Mouse (Mus musculus): ENCODE measurements around the gene Smarcc1. TPM values are rescaled to one million over a fixed set of nuclear protein-coding genes. Genes with fewer than 3 reads are reported as not detected.
A peak's percentile ranks its signal among the peaks of the same experiment; 100 is the strongest.

Gene Smarcc1
- polyA plus RNA-seq, 1 experiment from 2014 or later, result 18.5 TPM

DNA sequence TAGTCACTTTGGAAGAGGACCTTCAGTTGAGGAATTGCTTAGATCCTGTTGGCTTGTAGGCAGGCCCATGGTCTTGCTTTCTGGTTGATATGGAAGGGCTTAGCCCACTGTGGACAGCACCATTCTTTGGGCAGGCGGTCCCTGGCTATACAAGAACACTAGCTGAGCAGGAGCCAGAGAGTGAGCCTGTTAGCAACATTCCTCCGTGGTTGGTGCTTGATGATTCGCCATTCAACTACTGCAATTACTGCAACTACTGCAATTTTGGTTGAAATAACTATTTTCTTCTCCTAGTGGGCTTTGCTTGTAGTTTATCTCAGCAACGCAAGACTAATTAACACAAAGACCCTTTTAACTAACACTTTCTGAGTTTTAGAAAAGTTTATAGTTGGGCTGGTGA is 108.7 kb downstream of the Smarcc1 start:
- Histone ChIP-seq H3K4me1 (ENCODE audit: insufficient read depth) (no peaks in the 10 kb centered on the region; the same call in 1 of the 2 replicates), H3K4me2 (ENCODE audit: low read depth, low read length) (no peak overlapping the region), H3K9ac (replicated peaks) (no peak overlapping the region), H3K27ac (ENCODE audit: low read depth) (no peak overlapping the region), H3K4me3 (ENCODE audit: low read depth, low read length) (no peak overlapping the region), H3K27me3 (ENCODE audit: insufficient read depth, low read length) (no peaks in the 10 kb centered on the region), H3K36me3 (replicated peaks; ENCODE audit: insufficient read depth, low read length) (peaks cover 47% of the 10 kb centered on the region), H3K9me3 (ENCODE audit: low read length) (no peaks in the 10 kb centered on the region)
- no peak for TF ChIP-seq EP300 (IDR thresholded peaks at IDR 0.05; ENCODE audit: low read depth)
- TF ChIP-seq CTCF (IDR thresholded peaks at IDR 0.05; ENCODE audit: low read depth), result no peak
- no peak for DNase-seq
- ATAC-seq, result no peak
- WGBS (ENCODE audit: insufficient replicate concordance), result 91% methylated on average over 4 of the region's 4 CpGs

DNA sequence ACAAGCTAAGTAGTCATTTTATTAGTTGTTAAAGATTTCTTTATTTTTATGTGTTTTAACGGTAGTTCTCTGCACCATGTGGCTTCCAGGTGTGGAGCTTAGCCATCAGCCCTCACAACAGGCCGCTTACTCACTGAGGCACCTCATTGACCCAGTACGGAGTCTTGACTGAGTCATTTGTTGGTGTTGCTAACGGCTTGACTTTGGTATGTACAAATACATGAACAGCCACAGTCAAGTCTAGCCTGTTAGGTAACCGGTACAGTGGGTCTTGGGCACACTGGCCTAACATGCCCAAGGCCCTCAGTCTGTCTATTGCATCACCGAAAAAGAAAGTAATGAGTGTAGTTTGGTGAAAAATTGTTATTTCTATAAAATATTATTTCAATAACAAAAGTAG is 111.2 kb downstream of the Smarcc1 start:
- H3K27ac ChIP-seq (ENCODE audit: low read depth), result no peak overlapping the region
- ATAC-seq, result no peak
- WGBS (ENCODE audit: insufficient replicate concordance), result 79% methylated on average over 6 of the region's 6 CpGs

DNA sequence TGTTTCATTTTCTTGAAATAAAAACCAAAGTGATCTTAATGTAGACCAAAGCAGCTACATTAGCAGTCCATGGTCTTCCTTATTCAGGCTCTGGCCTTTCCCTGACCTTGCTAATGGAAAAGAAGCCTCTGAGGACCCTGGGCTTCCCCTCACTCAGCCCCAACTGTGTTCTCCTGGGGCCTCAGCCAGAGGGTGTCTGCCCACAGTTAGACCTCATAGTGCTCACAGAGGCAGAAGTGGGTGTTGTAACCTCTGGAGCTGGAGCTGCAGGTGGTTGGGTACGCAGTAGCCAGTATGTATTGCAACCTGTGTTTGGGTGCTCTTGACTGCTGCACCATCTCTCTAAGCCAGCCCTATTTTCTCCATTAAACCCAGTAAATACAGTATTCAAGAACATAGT is 111.6 kb downstream of the Smarcc1 start:
- no peak overlapping the region for H3K4me3 ChIP-seq (ENCODE audit: low read depth, low read length)
- TF ChIP-seq EP300 (IDR thresholded peaks at IDR 0.05; ENCODE audit: low read depth), result no peak
- 68% methylated on average over 1 of the region's 1 CpGs for WGBS (ENCODE audit: insufficient replicate concordance)
- peak overlapping the region; percentile 48; the same call in 1 of the 2 replicates for H3K27ac ChIP-seq (ENCODE audit: low read depth)
- no peaks in the 10 kb centered on the region; the same call in 1 of the 2 replicates for H3K4me1 ChIP-seq (ENCODE audit: insufficient read depth)
- no peak for DNase-seq
- H3K4me2 ChIP-seq (ENCODE audit: low read depth, low read length), result peak overlapping the region; percentile 19; the same call in 1 of the 2 replicates
- no peaks in the 10 kb centered on the region for H3K27me3 ChIP-seq (ENCODE audit: insufficient read depth, low read length)
- no peak for ATAC-seq
- peaks cover 25% of the 10 kb centered on the region for H3K36me3 ChIP-seq (replicated peaks; ENCODE audit: insufficient read depth, low read length)
- H3K9me3 ChIP-seq (ENCODE audit: low read length), result no peaks in the 10 kb centered on the region
- no peak overlapping the region for H3K9ac ChIP-seq (replicated peaks)

More for the DNA sequence above, 111.2 kb downstream of the Smarcc1 start:
- DNase-seq, result no peak
- Histone ChIP-seq H3K9me3 (ENCODE audit: low read length) (no peaks in the 10 kb centered on the region), H3K9ac (replicated peaks) (no peak overlapping the region), H3K4me2 (ENCODE audit: low read depth, low read length) (no peak overlapping the region), H3K4me1 (ENCODE audit: insufficient read depth) (no peaks in the 10 kb centered on the region; the same call in 1 of the 2 replicates), H3K4me3 (ENCODE audit: low read depth, low read length) (no peak overlapping the region), H3K36me3 (replicated peaks; ENCODE audit: insufficient read depth, low read length) (peaks cover 30% of the 10 kb centered on the region), H3K27me3 (ENCODE audit: insufficient read depth, low read length) (no peaks in the 10 kb centered on the region)
- no peak for TF ChIP-seq EP300 (IDR thresholded peaks at IDR 0.05; ENCODE audit: low read depth)
- TF ChIP-seq CTCF (IDR thresholded peaks at IDR 0.05; ENCODE audit: low read depth), result no peak

DNA sequence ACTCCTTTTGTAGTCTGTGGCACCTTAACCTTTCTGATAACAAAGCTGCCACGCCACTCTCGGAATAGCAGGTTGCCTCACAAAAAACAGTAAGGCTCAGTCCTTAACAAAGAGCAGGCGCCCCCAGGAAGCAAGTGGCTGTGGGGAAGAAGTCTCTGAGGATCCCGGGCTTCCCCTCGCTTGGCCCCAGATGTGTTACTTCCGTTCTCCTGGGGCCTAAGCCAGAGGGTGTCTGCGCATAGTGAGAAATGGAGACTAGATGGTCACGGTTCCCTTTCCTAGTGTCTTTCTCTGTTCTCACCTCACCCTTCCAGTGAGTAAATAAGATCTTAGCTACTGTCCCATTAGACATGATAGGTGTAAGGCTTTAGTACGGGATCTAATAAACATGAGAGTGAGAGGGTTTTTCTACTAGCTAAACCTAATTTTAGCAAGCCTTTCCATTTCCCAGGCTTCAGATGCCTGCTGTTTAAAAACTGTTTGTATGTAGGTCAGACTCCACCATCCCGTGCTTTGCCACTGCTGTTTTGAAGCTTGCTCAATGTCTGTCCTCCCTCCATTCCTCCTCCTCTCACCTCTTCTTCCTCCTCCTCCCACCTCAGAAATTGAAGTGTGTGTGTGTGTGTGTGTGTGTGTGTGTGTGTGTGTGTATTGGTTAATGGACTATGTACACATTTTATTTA is 112.2 kb downstream of the Smarcc1 start:
- no peak for ATAC-seq
- H3K9me3 ChIP-seq (ENCODE audit: low read length), result no peaks in the 10 kb centered on the region
- H3K4me2 ChIP-seq (ENCODE audit: low read depth, low read length), result peak overlapping the region; percentile 19; the same call in 1 of the 2 replicates
- H3K27me3 ChIP-seq (ENCODE audit: insufficient read depth, low read length), result no peaks in the 10 kb centered on the region
- DNase-seq, result no peak
- H3K4me3 ChIP-seq (ENCODE audit: low read depth, low read length), result no peak overlapping the region
- H3K36me3 ChIP-seq (replicated peaks; ENCODE audit: insufficient read depth, low read length), result peaks cover 23% of the 10 kb centered on the region
- H3K9ac ChIP-seq (replicated peaks), result no peak overlapping the region
- TF ChIP-seq EP300 (IDR thresholded peaks at IDR 0.05; ENCODE audit: low read depth), result no peak
- TF ChIP-seq CTCF (IDR thresholded peaks at IDR 0.05; ENCODE audit: low read depth), result no peak
- peak overlapping the region; percentile 48; the same call in 1 of the 2 replicates for H3K27ac ChIP-seq (ENCODE audit: low read depth)
- no peaks in the 10 kb centered on the region; the same call in 1 of the 2 replicates for H3K4me1 ChIP-seq (ENCODE audit: insufficient read depth)
- 67% methylated on average over 10 of the region's 10 CpGs for WGBS (ENCODE audit: insufficient replicate concordance)

DNA sequence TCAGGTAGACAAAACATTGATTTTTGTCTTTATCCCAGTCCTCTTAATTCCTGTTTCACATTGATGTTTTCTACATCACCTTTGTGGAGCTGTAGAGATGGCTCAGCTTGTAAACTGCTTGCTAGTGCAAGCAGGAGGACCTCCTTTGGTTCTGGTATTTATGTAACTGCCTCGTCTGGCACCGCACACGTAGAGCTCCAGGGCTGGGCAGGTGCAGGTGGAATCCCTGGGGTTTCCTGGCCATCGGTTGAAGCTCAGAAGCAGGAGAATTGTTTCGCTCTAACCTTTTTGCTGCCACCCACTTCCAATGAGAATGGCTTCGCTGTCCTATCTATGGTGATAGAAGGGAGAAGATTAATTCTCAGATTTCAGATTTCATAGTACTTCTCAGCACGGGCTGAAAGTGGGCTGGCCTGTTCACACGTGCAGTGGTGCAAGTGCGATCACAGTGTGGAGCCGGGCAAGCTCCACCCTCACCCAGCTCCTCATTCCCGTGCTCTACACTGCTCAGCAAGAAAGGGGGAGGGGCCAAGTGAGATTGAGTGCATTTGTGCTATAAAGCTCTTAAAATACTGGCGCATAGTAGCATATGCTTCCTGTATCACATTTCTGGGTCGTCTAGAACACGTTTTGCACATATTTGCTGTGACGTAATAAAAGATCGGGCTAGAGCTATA is 113.0 kb downstream of the Smarcc1 start:
- Histone ChIP-seq H3K4me3 (ENCODE audit: low read depth, low read length) (no peak overlapping the region), H3K27me3 (ENCODE audit: insufficient read depth, low read length) (no peaks in the 10 kb centered on the region), H3K9me3 (ENCODE audit: low read length) (no peaks in the 10 kb centered on the region), H3K36me3 (replicated peaks; ENCODE audit: insufficient read depth, low read length) (peaks cover 26% of the 10 kb centered on the region), H3K27ac (ENCODE audit: low read depth) (no peak overlapping the region), H3K9ac (replicated peaks) (no peak overlapping the region), H3K4me1 (ENCODE audit: insufficient read depth) (no peaks in the 10 kb centered on the region; the same call in 1 of the 2 replicates), H3K4me2 (ENCODE audit: low read depth, low read length) (no peak overlapping the region)
- DNase-seq (no peak), ATAC-seq (no peak)
- TF ChIP-seq CTCF (IDR thresholded peaks at IDR 0.05; ENCODE audit: low read depth) (no peak), EP300 (IDR thresholded peaks at IDR 0.05; ENCODE audit: low read depth) (no peak)
- WGBS (ENCODE audit: insufficient replicate concordance), result 81% methylated on average over 16 of the region's 16 CpGs

DNA sequence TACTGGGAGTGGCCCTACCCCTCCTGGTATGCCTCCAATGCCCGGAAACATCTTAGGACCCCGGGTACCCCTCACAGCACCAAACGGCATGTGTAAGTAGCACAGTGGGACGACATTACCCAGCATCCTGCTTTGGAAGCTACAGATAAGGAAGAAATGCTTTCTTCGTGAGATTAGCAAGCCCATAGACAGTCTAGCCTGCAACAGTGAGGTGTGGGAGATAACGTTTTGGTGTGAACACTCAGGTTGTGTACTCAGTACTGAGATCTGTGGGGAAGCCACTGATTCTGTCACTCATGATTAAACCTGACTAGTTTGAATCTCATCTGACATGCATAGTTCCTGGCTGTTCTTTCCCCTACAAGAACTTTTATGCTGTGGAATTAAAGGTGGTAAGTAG is 117.5 kb downstream of the Smarcc1 start:
- WGBS (ENCODE audit: insufficient replicate concordance), result 64% methylated on average over 6 of the region's 6 CpGs
- Histone ChIP-seq H3K9me3 (ENCODE audit: low read length) (no peaks in the 10 kb centered on the region), H3K4me1 (ENCODE audit: insufficient read depth) (no peaks in the 10 kb centered on the region), H3K36me3 (replicated peaks; ENCODE audit: insufficient read depth, low read length) (peaks cover 34% of the 10 kb centered on the region), H3K4me2 (ENCODE audit: low read depth, low read length) (no peak overlapping the region), H3K27me3 (ENCODE audit: insufficient read depth, low read length) (no peaks in the 10 kb centered on the region), H3K9ac (replicated peaks) (no peak overlapping the region), H3K27ac (ENCODE audit: low read depth) (no peak overlapping the region), H3K4me3 (ENCODE audit: low read depth, low read length) (no peak overlapping the region)
- DNase-seq (no peak), ATAC-seq (no peak)
- TF ChIP-seq EP300 (IDR thresholded peaks at IDR 0.05; ENCODE audit: low read depth) (no peak), CTCF (IDR thresholded peaks at IDR 0.05; ENCODE audit: low read depth) (no peak)
